Mouse (Mus musculus) olfactory bulb, adult 2 months (tissue): ENCODE measurements around the gene Chd1.

Experiments
- CTCF ChIP-seq: fragments of 200-500 bp; IDR thresholded peaks from 2 replicates; pipeline ENCODE4 v1.5.1; 2012; ENCODE audit warnings: low read depth, mild to moderate bottlenecking, low read length, moderate library complexity; ENCODE audit not compliant: insufficient read depth
- POLR2A ChIP-seq: fragments of 200-500 bp; IDR thresholded peaks from 2 replicates; pipeline ENCODE4 v1.6.1; 2012; ENCODE audit warnings: mild to moderate bottlenecking, low read depth, low read length, moderate library complexity; ENCODE audit not compliant: insufficient read depth

GRCm38 (mm10) chr17:15695566-15695965 lies 9.2 kb upstream of the Chd1 start:
- TF ChIP-seq CTCF (no peak), POLR2A (no peak)
